Mouse (Mus musculus): Measurements from ENCODE around the gene Tprn.

Tprn gene

GRCm38 (mm10) chr2:25264851-25265250 is 2.4 kb downstream of the Tprn start:
- in situ Hi-C loops (cut with MboI; ENCODE audit: low sequenced_read_pairs): no loop called here

GRCm38 (mm10) chr2:25265897-25266656 is 3.7 kb downstream of the Tprn start:
- in situ Hi-C loops (cut with MboI; ENCODE audit: low sequenced_read_pairs): no loop called here

GRCm38 (mm10) chr2:25266720-25267119 is 4.3 kb downstream of the Tprn start:
- in situ Hi-C loops (cut with MboI; ENCODE audit: low sequenced_read_pairs): no loop called here

- in situ Hi-C loops (cut with MboI; ENCODE audit: low sequenced_read_pairs): no loop called here
These were observed 4.8 kb downstream of the Tprn start for GRCm38 (mm10) chr2:25267241-25267640.

DNA sequence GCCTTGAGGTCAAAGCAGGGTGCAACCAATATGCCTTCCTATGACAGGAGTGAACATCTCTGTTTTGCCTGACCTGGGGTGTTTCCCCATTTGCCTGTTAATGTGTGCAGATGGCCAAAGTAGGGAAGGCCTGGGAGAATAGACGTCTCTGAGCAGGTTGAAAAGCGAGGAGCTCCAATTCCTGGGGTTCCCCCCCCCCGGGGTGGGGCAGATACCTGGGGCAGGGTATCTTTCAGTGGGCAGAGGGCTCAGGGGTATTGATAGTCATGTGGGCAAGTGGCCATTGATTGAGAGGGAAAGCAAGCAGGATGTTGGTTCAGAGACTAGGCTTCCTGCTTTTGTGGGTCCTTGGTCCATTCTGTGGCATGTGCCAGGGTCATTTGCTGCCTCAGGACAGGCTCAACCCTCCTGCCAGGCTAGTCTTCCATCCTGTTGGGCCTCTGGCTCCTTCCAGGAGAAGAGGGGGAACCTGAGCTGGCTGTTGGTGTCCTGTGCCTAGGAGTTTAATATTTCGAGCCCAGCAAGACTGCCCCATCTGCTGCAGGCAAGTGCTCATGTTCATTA is 5.4 kb downstream of the Tprn start:
- in situ Hi-C loops (cut with MboI; ENCODE audit: low sequenced_read_pairs): no loop called here

DNA sequence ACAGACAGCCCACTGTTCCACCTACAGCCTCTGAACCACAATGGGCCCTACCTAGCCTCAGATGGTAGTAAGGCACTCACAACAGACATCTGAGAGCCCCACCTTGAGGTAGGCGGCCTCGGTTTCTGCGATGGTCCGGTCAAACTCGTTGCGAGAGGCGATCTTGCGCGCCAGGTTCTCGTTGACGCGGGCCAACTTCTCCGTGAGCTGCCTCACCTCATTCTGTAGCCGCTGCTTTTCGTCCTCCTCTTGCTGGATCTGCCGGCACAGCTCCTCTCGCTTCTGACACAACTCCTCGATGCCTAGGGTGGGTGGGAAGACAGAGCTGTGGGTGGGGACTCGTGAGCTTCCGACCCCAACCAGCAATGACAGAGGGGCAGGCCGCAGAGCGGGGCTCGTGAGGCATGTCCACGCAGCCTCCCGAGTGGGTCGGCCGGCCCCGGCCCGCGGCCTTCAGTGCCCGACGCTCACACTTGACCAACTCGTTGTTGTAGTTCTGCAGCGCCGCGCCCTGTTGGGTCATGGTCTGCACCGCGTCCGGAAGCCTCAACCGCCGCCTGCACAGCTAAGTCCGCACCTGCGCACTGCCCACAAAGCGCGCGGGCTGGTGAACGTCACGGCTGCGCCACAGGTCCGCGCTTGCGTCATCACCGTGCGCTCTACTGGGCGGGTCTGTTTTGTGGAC is 9.6 kb downstream of the Tprn start, which contains the start of the genes Ssna1 and Anapc2:
Gene Ssna1 (minus strand): TSS at position 612 of the 685 bp plus-strand sequence.
Gene Anapc2 (plus strand): TSS at position 652 of the 685 bp plus-strand sequence.
- in situ Hi-C loops (cut with MboI; ENCODE audit: low sequenced_read_pairs): no loop called here

DNA sequence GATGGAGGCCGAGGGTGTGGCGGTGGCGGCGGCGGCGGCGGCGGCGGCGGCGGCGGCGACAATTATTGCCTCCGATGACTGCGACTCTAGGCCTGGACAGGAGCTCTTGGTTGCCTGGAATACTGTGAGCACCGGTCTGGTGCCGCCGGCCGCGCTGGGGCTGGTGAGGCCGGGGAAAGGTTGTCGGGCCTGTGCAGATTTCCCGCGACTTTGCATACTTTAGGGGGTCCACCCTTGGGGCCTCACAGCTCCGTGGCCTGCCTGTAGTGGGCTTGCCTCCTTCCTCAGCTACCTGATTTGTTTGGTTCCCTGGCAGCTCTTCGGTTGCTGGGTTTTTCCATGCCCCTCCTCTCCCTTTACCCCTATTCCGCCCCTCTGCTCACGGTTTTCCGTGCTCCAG is 10.1 kb downstream of the Tprn start:
- in situ Hi-C loops (cut with MboI; ENCODE audit: low sequenced_read_pairs): no loop called here

DNA sequence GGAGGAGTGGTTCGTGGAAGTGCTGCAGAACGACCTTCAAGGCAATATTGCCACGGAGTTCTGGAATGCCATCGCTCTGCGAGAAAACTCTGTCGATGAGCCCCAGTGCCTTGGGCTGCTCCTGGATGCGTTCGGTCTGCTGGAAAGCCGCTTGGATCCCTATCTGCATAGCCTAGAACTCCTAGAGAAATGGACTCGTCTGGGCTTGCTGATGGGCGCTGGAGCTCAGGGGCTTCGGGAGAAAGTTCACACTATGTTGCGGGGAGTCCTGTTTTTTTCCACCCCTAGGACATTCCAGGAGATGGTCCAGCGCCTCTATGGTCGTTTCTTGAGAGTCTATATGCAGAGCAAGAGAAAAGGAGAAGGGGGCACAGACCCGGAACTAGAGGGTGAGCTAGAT is 10.6 kb downstream of the Tprn start:
- in situ Hi-C loops (cut with MboI; ENCODE audit: low sequenced_read_pairs): no loop called here

DNA sequence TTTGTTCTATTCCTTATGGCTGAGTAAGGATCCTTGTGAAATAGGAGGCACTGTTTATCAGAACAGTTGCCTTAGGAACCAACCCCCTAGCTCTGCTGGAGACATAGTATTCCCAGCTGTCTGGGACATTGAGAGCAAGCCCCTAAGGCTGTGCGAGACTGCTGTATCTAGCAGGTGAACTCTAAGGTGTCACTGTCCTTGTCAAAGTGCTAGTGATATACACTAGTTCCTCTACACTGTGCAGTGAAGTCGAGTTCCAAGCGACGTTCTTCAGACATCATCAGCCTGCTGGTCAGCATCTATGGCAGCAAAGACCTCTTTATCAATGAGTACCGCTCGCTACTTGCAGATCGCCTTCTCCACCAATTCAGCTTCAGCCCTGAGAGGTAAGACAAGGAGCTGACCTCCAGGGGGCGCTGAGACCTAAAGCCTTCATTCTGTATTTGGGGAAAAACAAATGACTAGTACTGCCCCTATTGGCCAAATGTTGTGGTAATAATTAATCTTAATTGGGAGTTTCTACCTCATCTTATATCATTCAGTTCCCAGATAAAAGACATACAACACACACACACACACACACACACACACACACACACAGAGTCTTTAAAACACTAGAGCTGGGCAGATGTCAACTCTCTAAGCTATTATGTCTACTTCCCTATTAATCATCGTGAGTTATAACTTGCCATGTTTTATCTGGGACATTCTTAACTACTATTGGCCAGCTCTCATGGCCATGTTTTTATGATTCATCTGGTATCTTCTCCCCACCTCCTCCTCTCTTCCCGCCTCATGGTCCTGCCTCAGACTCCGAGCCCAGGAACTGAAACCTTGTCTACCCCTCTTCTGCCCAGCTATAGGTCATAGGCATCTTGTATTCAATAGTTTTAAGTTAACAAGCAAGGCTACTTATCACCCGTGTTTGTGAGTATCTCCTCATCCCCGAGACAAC is 16.8 kb downstream of the Tprn start:
- in situ Hi-C loops (cut with MboI; ENCODE audit: low sequenced_read_pairs): no loop called here

- in situ Hi-C loops (cut with MboI; ENCODE audit: low sequenced_read_pairs): no loop called here
These were observed 23.1 kb downstream of the Tprn start for GRCm38 (mm10) chr2:25285551-25285950.

DNA sequence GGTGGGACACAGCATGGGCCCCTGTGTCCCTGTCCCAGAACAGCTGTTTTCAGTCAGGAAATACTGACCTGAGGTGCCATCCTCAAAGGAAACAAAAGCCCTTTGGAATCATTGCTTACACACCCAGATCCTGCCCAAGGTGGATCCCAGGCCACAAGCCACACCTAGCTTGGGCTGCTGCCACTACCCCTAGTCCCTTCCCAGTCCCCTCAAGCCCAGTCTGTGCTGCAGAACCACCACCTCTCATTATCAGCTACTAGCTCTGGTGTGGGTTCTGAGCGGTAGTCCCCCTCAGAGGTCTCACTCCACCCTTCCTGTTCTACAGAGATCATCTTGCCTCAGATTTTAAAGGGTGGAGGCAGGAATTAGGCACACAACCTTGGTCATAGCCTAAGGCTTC is 23.9 kb downstream of the Tprn start:
- in situ Hi-C loops (cut with MboI; ENCODE audit: low sequenced_read_pairs): no loop called here

DNA sequence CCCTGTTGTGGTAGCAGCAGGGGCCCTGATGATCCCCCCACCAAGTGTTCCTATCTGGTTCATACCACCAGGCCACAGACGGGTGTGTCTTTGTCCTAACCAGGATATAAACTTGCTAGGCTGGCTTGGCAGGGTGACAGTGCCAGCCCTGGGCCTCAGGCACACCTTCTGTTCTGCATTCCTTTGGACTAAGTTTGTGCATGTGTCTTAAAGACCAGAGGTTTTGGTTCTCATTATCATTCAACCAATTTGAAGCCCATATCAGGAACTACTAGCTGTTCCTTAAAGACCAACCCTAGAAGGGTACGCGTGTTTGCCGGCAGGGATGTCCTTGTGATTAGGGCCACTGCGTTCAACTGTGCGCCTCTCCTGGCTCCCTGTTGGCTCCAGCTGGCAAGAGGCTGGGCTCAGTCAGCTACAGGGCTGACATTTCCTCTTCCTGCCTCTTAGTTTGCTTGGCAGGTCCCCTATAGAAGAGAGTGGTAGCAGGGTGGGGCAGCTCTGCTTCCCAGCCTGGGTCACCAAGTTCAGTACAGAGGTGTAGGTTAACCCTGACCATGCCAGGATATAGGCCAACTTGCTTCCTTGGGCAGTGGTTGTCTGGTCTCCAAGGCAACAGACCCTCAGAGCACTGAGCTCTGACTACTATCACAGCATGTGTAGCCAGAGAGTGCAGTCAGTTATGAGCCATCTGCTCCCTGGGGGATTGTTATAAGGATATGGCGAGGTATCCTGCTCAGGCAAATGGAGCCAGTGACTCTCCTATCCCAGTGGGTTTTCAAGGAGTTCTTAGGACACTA is 24.6 kb downstream of the Tprn start:
- in situ Hi-C loops (cut with MboI; ENCODE audit: low sequenced_read_pairs): no loop called here

DNA sequence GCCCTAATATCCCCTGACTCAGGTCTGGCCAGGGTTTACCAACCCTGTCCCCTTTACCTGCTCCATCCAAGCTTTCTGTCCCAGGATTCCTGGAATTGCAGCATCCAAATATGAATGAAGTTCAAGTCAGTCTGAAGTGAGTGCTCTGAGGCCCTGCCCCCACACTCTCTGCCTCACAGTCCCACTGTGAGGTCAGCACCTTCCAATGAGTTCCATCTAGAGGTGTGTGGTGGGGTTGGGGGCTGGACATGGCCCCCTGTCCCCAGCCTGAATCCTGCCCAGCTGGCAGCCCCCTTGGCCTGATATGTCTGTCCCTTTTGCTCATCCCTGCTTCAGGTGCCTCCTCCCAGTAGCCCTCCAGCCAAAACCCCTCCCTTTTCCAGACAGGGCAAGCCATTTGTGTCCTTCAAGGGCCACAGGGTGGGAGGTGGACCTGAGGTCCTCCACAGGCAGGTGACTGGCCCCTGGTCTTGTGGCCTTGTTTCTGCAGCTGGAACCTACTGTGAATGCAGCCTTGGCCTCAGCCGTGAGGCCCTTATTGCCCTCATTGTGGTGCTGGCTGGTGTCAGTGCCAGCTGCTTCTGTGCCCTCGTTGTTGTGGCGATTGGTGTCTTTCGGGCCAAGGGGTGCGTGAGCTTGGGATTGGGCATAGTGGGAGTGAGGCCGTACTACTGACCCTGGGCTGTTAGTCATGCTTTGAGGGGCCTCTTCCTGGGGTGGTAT is 25.7 kb downstream of the Tprn start, which contains the start of gene Tmem210:
Gene Tmem210 (plus strand): TSS at position 219 of the 723 bp plus-strand sequence.
- in situ Hi-C loops (cut with MboI; ENCODE audit: low sequenced_read_pairs): no loop called here

- in situ Hi-C loops (cut with MboI; ENCODE audit: low sequenced_read_pairs): no loop called here
These were observed 26.4 kb downstream of the Tprn start for GRCm38 (mm10) chr2:25288734-25289345.

- in situ Hi-C loops (cut with MboI; ENCODE audit: low sequenced_read_pairs): no loop called here
These were observed 27.2 kb downstream of the Tprn start, which contains the start of gene Lrrc26 for GRCm38 (mm10) chr2:25289651-25290050. TSS of gene Lrrc26 (plus strand) at chr2:25289915.

GRCm38 (mm10) chr2:25290101-25290815 is 27.8 kb downstream of the Tprn start:
- in situ Hi-C loops (cut with MboI; ENCODE audit: low sequenced_read_pairs): no loop called here

DNA sequence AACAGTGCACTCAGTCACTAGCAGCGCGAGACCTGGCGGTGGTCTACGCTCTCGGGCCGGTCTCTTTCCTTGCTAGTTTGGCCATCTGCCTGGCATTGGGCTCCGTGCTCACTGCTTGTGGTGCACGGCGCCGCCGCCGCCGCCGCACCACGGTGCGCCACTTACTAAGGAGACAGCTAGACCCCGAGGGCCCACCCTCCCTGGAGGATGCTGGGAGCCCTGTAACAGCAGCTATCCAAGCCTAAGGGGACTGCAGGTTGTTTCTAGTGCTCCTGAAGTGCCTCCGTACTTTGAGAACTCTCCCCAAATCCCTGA is 28.4 kb downstream of the Tprn start:
- in situ Hi-C loops (cut with MboI; ENCODE audit: low sequenced_read_pairs): no loop called here

All from CH12F3 (cell line).